Mouse (Mus musculus): ENCODE measurements around the gene Wdr93. TPM values are rescaled to one million over a fixed set of nuclear protein-coding genes. Genes with fewer than 3 reads are reported as not detected.

Wdr93 gene
- 3.9 TPM for polyA plus RNA-seq (2014; fragmentation: Illumina TruSeq; extraction: RNeasy Lipid Tissue Mini Kit (QIAGEN cat#74804); ENCODE audit: low read depth, low replicate concordance)

GRCm38 (mm10) chr7:79742659-79743536 is at the start of gene Wdr93, which contains the start of gene Pex11a:
Gene Wdr93 (plus strand): TSS chr7:79743163.
Gene Pex11a (minus strand): TSS chr7:79743131.

GRCm38 (mm10) chr7:79715187-79715981 is 27.6 kb upstream of the Wdr93 start, which contains the start of gene Kif7:
Gene Kif7 (minus strand): TSS chr7:79715720.

GRCm38 (mm10) chr7:79732622-79733021 is 10.3 kb upstream of the Wdr93 start, which contains the start of gene Plin1:
Gene Plin1 (minus strand): TSS chr7:79732903.

GRCm38 (mm10) chr7:79793688-79794087 is 50.7 kb downstream of the Wdr93 start, which contains the start of gene Mesp1:
Gene Mesp1 (minus strand): TSS chr7:79793788.

GRCm38 (mm10) chr7:79810611-79811506 is 67.9 kb downstream of the Wdr93 start, which contains the start of gene Mesp2:
Gene Mesp2 (plus strand): TSS chr7:79810727.

Other genes with a start within 250 kb of the Wdr93 start
- 183 TPM for gene Rhcg, start 125.5 kb upstream of the Wdr93 start, polyA plus RNA-seq (2014; fragmentation: Illumina TruSeq; extraction: RNeasy Lipid Tissue Mini Kit (QIAGEN cat#74804); ENCODE audit: low read depth, low replicate concordance)
- 0.32 TPM for gene Ticrr, start 83.0 kb upstream of the Wdr93 start, polyA plus RNA-seq (2014; fragmentation: Illumina TruSeq; extraction: RNeasy Lipid Tissue Mini Kit (QIAGEN cat#74804); ENCODE audit: low read depth, low replicate concordance)
- 2.1 TPM for gene Kif7, start 27.4 kb upstream of the Wdr93 start, polyA plus RNA-seq (2014; fragmentation: Illumina TruSeq; extraction: RNeasy Lipid Tissue Mini Kit (QIAGEN cat#74804); ENCODE audit: low read depth, low replicate concordance)
- 618 TPM for gene Plin1, start 10.3 kb upstream of the Wdr93 start, polyA plus RNA-seq (2014; fragmentation: Illumina TruSeq; extraction: RNeasy Lipid Tissue Mini Kit (QIAGEN cat#74804); ENCODE audit: low read depth, low replicate concordance)
- gene Pex11a, start within 50 bp of the Wdr93 start, polyA plus RNA-seq (2014; fragmentation: Illumina TruSeq; extraction: RNeasy Lipid Tissue Mini Kit (QIAGEN cat#74804); ENCODE audit: low read depth, low replicate concordance), result 41.6 TPM
- gene Mesp1, start 50.6 kb downstream of the Wdr93 start, polyA plus RNA-seq (2014; fragmentation: Illumina TruSeq; extraction: RNeasy Lipid Tissue Mini Kit (QIAGEN cat#74804); ENCODE audit: low read depth, low replicate concordance), result 1.6 TPM
- gene Mesp2, start 67.6 kb downstream of the Wdr93 start, polyA plus RNA-seq (2014; fragmentation: Illumina TruSeq; extraction: RNeasy Lipid Tissue Mini Kit (QIAGEN cat#74804); ENCODE audit: low read depth, low replicate concordance), result 1.1 TPM
- 17.7 TPM for gene Anpep, start 117.9 kb downstream of the Wdr93 start, polyA plus RNA-seq (2014; fragmentation: Illumina TruSeq; extraction: RNeasy Lipid Tissue Mini Kit (QIAGEN cat#74804); ENCODE audit: low read depth, low replicate concordance)
- gene Ap3s2, start 177.5 kb downstream of the Wdr93 start, polyA plus RNA-seq (2014; fragmentation: Illumina TruSeq; extraction: RNeasy Lipid Tissue Mini Kit (QIAGEN cat#74804); ENCODE audit: low read depth, low replicate concordance), result 12.7 TPM
- 18.0 TPM for gene Arpin, start 192.2 kb downstream of the Wdr93 start, polyA plus RNA-seq (2014; fragmentation: Illumina TruSeq; extraction: RNeasy Lipid Tissue Mini Kit (QIAGEN cat#74804); ENCODE audit: low read depth, low replicate concordance)

All from adipose tissue, adult 10 weeks (tissue).